Mouse (Mus musculus) frontal cortex, postnatal 14 days (tissue): ENCODE data around the gene Bcas3.

ENCODE experiments used
- DNase-seq, 2 experiments: peaks; one replicate each; pipeline ENCODE4 v3.0.0; 2022; ENCODE audit warnings: low spot score in 2 of 2

Gene Bcas3

DNA sequence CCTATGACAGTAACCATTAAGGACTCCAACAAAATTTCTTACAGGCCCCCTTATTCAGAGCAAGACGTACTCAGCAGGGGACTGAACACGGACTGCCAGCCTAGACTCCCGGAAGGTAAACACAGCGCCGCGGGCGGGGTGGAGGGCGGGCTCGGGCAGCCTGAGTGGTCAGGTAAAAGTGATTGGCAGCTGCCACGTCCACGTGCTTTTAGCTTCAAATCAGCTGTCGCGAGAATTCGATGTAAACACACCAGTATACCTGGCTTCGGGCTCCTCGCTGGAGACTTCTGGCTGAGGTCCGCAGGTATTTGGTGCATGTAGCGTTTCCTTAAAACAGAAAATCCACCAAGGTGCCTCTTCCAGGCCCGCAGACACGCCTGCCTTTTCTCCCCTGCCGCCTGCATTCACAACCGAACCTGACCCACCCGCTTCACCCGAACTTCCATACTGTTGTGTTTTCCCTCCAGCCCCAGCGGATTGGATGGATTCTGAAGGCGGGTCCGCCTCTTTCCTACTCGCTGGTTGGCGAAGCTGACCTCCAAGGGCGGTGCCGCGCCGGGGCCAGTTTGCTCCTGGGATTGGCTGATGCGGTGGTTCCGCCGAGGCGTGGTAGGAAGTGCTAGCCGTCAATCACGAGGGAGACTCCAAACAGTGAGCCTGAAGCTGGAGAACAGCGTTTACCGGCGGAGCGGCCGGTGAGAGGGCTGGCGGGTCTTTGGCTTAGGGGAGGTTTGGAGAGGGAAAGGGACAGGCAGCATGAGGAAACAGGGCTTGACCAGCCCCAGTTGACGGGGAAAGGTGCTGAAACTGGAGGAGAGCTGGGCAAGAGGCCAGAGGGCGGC, at the start of gene Bcas3:
Bcas3 (plus strand) TSS at position 629 of the 842 bp plus-strand sequence.
- peak; percentile 99 for DNase-seq

DNA sequence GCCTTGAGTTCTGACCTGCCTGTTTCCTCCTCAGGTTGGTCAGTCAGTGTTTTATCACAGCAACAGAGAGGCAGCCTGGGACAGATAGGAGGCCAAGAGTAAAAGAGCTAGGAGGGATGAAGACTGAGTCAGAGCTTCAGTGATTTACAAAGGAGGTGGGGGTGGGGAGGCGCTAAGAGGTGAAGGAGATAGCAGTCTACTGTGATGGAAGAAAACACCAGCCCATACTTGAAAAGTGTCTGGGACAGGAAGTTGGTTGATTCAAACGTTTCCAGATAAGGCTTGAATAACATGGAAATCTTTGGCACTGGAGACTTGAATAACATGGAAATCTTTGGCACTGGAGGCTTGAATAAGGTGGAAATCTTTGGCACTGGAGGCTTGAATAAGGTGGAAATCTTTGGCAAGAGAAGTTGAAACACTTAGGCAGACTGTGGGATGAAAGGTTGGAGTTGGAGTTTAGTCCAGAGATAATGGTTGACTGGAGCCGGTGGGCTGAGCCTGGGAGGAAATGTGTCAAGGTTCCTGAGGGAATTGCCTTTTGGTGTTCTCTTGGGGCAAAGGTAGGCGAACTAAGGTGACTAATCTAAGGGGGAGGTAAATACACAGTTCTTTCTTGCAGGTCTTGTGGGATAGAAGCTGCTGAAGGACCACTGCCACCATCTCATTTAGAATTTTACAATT, 46.2 kb upstream of the Bcas3 start:
- no peak for DNase-seq

DNA sequence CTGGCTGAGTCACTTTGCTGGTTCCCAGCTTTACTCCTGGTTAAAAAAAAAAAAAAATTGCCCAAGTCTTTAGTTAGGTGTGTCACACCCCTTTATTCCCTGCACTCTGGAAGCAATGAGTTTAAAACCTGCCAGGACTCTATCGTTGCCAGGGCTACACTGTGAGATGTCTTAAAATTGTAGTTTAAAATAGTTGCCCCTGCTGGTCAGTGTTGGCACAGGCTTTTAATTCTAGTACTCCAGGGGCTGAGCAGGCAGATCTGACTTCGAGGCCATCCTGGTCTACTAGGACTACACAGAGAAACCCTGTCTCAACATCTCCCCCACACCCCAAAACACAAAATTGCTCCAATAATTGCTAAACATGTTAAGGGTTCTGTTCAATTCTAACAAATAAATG, 44.2 kb upstream of the Bcas3 start:
- DNase-seq = no peak

DNA sequence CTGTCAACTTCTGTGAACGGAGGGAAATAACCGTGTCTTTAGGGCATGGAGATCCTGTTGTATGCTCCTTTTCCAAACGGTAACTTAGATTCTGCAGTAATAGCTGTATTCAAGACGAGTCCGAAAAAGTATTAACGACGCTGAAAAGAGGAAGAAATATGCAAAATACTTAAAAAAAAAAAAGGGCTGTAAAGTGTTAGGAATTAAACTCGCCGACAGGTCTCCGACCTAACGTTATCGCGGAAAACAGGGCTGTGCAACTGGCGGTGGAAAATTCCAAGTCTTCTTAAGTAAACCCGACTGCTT, 42.6 kb upstream of the Bcas3 start:
- DNase-seq = no peak

DNA sequence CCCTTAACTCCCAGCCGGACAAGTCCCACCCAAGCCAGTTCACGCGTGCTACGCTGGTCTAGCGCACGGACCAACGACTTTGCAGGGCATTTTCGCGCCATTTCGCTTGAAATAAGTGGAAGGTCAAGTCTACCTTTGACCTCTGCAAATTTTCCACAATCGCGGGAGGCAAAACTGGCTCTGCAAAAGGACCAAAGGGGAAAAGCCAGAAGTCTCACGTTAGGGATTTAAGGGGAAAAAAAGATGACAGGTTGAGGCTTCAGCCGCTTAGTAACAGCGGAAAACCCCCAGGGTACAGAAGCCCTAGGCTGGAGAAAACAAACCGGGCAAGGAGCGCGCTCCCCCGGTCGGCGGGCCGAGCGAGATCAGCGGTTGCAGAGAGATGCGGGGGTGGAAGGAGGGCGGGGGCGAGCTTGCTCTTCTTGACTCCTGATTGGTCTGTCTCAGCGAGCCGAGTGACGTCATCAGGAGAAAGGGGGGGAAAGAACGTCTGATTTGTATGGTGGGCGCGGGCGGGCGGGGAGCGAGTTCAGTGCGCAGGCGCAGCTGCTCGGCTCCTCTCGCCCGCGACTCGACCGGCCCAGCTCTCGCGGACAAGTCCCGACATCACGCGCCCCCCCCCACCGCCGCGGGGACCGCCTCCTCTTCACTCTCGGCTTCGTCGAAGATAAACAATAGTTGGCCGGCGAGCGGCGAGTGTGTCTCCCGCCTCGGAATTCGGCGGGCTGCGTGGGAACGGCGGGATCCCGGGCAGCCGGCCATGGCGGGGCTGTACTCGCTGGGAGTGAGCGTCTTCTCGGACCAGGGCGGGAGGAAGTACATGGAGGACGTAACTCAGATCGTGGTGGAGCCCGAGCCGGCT, 42.0 kb upstream of the Bcas3 start, which contains the start of gene Ppm1d:
Ppm1d (plus strand) TSS at position 532 of the 862 bp plus-strand sequence.
- peak; percentile 90 to 95 for DNase-seq

DNA sequence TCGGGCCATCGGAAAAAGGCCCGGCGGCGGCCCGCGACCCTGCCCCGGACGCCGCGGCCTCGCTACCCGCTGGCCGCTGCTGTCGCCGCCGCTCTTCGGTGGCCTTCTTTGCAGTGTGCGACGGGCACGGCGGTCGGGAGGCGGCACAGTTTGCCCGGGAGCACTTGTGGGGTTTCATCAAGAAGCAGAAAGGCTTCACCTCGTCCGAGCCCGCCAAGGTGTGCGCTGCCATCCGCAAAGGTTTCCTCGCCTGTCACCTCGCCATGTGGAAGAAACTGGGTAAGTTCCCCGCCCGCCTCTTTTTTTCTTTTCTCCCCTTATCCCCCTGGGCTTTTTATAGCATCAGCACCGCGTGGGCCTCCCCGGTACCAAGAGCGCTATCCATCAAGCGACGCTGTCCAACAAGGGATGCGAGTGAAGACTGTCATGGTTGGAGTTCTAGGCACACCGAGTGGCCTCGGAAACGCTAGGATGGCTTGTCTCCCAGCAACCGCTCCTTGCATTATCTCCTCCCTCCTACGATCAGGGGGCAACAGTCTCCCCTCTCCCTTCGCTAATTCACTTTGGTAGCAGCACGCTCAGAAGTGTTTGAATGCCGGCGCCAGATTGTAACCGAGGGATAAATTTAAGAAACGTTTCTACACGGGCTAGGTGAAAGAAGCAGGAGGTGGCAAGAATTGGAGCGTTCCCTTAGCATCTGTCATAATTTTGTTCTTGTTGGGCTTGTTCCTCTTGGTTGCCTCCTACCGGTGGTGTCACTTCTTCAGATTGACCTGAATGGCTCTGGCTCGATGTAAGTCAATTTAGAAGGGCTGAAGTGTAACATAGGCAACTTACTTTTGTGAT, 41.1 kb upstream of the Bcas3 start:
- DNase-seq = peak; percentile 25 to 36

DNA sequence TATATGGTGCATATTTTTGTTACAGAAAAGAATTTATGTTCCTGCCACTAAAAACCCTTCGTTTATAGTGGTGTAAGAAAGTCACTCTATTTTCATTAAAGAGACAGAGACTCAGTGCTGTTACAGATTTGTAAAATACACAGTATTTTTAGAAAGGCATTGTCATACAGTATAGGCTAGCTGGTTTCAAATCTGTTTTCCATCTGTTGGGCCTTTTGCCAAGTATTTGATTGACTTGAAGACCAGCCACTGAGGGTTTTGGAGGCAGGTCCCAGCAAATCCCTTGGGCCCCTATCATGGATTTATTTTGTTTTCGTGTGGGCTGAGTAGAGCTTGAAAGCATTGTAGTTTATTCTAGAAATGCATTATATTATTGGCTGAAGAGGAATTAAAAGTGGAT, 40.1 kb upstream of the Bcas3 start:
- peak in 1 of 2 experiments; percentile 19 for DNase-seq

DNA sequence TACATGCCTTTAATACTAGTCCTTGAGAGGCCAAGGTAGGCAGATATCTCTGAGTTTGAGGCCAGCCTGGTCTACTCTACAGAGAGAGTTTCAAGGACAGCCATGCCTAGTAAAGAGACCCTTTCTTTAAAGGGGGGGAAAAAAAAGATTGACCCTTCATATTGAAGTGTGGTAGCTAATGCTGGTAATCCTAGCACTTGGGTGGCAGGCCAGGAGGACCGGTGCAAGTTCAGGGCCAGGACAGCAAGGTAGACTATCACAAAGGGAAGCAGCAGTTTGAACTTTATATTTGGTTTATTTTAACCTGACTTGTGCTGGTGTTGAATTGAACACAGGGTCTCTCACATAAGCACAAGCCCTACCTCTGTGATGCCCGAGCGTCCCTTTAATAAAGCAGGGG, 39.6 kb upstream of the Bcas3 start:
- DNase-seq = no peak

DNA sequence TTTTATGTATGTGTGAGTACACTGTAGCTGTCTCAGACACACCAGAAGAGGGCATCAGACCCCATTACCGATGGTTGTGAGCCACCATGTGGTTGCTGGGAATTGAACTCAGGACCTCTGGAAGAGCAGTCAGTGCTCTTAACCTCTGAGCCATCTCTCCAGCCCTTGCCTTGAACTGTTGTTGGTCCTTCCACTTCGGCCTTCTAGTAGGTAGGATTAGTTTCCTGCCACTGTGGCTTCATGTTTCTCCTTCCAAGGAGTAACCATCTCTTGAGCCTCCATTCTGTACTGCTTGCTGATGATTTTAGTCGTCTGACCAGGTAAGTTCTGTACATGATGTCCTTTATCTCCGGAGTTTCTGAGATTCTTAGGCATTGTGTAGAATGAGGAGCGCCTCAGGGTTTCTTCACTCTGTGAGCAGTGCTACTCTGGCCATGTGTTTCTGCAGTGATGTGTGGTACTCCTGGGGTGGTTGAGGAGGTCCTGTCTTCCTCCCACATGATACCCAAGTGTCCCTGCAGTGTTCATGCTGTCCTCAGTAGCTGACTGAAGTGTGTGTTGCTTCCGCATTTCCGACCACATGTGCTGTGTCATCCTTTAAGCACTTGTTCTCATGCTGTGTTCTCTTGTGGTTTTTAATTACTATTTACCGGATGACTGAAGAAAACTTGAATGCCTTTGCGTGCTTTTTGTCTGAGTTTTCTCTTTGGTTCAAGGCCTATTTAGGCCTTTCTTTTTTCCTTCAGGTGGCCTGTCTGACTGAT, 29.2 kb upstream of the Bcas3 start:
- no peak for DNase-seq

DNA sequence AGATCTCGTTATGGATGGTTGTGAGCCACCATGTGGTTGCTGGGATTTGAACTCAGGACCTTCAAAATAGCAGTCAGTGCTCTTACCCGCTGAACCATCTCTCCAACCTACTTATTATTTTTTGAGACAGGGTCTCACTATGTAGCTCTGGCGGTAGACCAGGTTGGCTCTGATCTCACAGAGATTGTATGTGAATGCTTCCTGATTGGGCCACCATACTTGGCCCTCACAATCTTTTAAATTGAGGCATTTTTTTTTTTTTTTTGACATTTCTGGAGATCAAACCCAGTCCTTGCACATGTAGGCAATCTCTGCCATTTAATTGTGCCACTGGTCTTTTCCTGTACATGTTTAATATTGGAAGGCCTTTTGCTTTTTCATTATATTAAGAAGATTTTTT, 24.2 kb upstream of the Bcas3 start:
- DNase-seq = no peak

DNA sequence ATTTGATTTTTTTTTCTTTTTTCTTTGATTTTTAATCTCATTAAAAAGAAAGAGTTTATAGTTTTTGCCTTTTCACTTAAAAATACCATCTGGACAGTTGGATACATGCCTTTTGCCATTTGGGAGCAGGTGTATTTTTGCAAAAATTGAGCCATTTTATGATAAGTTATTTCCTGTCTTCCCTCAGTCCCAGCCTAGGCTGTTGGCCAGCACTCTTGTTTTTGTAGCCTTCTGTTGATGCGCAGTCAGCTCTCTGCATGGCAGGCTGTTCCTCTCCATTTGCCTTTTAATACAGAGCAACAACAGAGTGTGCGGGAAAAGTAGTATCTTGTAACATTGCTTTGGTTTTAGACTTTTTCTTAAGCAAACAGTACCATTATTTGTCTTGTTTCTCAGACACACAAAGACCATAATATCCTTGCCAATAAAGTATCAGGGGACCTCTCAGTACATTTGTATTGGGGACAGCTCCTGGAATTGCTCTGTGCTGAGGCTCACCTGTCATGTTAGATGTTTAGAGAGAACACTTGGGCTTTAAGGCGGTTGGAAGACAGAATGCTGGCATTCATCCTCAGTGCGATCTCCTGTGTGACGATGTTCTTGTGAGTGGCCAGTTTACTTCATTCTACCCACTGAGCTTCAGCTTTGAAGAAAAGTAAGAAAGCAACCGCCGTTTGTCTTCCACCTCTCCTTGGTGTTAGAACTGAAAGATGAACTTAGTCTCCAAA, 23.6 kb upstream of the Bcas3 start:
- DNase-seq = no peak

DNA sequence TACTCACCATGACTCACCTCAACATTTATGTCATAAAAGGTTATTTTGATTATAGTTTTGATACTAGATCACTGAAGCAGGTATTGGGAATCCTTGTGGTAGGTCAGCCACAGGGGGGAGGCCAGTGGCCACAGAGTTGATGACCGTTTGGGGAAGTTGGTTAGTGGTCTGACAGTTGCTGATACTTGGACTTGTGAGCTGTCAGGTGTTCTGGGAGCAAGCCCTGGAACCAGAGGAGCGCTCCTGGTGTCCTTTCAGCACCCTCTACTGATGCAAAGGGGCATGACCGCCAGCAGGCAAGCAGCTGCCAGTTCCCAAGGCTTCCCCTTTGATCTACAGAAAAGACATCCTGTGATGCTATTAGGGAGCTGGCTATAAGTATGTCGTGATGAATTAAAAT, 18.2 kb upstream of the Bcas3 start:
- DNase-seq = no peak

DNA sequence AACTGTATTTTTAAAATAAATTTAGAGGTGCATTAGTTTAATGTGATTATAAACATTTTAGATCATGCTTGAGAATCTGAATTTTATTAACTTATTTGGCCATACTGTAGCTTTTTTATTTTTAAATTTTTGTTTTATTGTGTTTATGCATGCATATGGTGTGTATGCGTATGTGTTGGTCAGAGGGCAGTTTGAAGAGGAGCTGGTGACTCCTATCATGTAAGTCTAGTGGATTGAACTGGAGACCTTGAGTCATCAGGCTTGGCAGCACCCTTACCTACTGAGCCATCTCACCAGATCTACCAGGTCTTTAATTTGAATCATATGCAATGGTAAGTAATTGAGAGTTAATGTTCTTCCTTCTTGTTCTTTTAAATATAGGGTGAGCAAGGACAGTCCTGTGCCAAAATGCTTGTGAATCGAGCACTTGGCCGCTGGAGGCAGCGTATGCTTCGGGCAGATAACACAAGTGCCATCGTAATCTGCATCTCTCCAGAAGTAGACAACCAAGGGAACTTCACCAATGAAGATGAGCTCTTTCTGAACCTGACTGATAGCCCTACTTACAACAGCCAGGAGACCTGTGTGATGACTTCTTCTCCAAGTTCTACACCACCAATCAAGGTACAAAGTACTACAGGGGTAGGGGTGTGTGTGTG, 13.7 kb upstream of the Bcas3 start:
- DNase-seq = no peak

DNA sequence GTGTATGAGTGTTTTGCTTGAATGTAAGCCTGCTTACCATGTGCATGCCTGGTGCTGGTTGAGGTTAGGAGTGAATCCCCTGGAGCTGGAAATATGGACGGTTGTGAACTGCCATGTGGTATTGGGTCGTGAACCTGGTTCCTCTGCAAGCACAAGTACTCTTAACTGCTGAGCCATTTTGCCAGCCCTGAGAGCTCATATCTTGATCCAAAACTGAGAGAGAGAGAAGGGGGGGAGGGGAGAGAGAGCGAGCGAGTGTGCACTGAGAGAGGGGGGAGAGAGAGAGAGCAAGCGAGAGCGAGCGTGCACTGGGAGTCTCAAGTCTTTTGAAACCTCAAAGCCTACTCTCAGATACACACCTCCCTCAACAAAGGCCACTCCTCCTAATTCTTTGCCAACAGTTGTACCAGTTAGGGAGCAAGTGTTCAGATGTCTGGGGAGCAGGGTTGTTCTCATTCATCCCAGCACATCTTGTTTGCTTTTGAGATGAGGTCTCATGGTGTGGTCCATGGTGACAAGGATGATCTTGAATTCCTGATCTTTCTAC, 12.8 kb upstream of the Bcas3 start:
- no peak for DNase-seq

DNA sequence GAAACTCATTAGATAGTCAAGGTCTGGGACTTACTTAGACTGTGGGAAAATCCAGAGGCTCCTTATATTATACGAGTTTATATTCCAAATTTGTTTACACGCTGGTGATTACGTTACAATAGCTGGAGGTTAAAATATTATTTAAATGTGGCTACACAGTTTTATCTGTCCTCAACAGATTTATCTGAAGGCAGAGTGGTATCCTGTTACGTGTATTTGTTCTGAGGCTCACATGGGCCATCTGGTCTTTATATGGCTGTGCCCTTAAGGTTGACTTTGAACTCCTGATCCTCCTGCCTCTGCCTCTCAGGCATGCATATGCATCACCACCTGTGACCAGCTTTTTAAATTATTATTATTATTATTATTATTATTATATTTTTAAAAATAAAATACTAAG, 852 bp downstream of the Bcas3 start:
- DNase-seq = no peak

DNA sequence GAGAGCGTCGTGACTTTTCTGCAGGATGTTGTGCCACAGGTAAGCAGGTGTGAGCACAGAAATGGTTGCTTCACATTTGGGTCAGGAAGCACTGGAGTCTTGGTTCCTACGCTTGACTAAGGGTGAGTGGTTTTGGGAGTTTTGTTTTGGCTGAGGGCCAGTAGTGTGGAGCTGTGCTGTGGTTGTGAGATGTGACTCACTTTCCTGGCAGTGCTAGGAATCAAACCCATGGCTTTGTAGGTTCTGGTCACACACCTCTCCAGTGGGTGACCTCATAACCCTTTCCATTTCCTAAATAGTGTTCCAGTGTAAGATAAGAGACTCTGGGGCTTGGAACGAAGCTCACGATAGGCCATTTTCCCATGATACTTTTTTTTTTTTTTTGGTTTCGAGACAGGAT, 6.7 kb downstream of the Bcas3 start:
- DNase-seq = no peak

DNA sequence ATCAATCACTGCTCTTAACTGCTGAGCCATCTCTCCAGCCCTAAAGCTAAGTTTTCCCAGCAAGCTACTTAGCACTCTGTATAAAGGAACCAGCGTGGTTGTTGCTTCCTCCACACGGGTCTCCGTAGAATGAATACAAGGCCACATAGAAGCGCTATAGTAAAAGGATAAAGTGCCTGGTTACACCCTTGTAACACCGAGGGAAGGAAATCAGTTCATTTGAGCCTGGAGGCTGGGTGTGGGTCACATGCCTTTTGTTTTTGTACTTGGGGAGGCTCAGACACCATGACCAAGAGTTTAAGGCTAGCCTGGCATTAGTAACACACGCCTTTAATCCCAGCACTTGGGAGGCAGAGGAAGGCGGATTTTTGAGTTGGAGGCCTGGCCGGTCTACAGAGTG, 8.7 kb downstream of the Bcas3 start:
- DNase-seq = no peak

DNA sequence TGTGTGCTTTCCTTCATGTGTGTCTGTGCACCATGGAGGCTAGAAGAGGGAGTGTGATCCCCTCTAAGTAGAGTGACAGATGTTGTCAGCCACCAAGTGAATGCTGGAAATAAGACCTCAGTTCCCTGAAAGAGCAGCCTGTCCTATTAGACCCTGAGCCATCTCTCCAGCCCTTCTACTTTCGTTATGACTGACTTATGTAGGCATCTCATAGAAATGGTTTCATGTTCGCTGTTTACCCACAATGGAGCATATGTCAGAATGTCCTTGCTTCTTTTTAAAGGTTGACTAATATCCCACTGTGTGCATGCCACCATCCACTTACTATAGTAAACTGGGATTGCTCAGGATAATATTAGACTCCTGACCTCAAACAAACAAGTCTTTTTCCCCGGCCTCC, 13.2 kb downstream of the Bcas3 start:
- no peak for DNase-seq

DNA sequence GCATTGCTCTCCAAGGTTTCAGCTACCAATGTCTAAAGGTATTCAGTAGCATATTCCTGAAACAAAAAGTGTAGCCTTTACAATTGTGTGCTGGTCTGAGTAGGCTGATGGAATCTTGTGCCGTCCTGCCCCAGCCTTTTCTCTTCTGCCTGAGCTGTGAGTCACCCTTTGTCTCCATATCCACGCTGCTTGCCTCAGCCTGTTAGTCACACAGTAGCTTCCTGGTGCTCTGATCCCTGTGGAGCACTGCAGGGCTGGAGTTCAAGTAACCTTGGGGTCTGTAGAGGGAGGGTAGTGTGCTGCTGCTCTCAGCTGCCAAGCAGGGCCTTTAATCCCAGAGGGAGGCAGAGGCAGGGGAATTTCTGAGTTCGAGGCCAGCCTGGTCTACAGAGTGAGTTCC, 14.9 kb downstream of the Bcas3 start:
- no peak for DNase-seq
